Mouse (Mus musculus): ENCODE results near the gene Liph. TPM values are rescaled to one million over a fixed set of nuclear protein-coding genes. Genes with fewer than 3 reads are reported as not detected.
"Not testable (repeated sequence)": the region's sequence is repeated elsewhere in the genome, so short reads cannot be mapped to it uniquely, and the experiment has no call there.

Gene Liph
- total RNA-seq, 2 experiments from 2014 or later = 0.21 TPM; not detected in 1

DNA sequence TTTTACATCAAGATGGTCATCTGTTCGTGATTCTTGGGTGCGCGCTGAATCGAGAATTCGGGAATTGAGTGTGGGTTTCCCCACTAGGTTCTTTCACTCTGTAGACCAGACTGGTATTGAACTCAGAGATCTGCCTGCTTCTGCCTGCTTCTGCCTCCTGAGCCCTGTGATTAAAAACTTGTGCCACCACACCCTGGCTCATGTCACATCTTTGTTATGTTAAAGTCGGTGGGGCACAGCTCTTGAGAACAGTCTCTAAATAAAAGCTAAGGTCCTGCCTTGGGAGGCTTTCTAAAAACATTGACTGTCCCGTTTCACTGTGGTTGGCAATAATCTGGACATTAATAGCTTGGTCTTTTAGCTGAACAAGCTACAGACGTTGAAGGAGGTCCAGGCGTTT lies 12.3 kb downstream of the Liph start:
- intact Hi-C loops (cut with DNase I; ENCODE audit: low total_unique reads) = no loop called here

DNA sequence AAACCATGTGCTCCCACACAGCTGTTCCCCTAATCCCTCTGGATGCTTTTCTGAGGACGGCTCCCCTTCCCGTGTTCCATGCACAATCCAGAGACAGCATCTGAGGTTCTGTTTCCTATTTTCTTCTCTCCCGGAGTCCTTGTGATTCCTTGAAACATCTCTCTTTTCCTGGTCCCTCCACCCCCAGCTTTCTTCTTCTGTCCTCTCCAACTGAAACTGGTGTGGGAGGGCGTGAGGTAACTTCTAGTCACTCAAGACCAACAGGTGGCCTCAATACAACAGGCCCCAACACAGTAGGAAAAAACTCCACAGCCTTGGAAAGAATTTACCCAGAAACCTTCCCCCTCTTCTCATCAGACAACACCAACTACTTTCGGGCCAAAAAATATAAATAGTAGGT lies 18.1 kb downstream of the Liph start:
- intact Hi-C loops (cut with DNase I; ENCODE audit: low total_unique reads) = no loop called here
- no peak for DNase-seq

More for the DNA sequence above, 12.3 kb downstream of the Liph start:
- no peak for DNase-seq

- intact Hi-C loops (cut with DNase I; ENCODE audit: low total_unique reads) = no loop called here
- peak; percentile 7 for DNase-seq
Measured at GRCm38 (mm10) chr16:21976203-21976602, 19.3 kb downstream of the Liph start.

GRCm38 (mm10) chr16:21971446-21971845 lies 24.0 kb downstream of the Liph start:
- intact Hi-C loops (cut with DNase I; ENCODE audit: low total_unique reads) = no loop called here
- DNase-seq = no peak

GRCm38 (mm10) chr16:21970536-21970935 lies 24.9 kb downstream of the Liph start:
- intact Hi-C loops (cut with DNase I; ENCODE audit: low total_unique reads) = no loop called here

DNA sequence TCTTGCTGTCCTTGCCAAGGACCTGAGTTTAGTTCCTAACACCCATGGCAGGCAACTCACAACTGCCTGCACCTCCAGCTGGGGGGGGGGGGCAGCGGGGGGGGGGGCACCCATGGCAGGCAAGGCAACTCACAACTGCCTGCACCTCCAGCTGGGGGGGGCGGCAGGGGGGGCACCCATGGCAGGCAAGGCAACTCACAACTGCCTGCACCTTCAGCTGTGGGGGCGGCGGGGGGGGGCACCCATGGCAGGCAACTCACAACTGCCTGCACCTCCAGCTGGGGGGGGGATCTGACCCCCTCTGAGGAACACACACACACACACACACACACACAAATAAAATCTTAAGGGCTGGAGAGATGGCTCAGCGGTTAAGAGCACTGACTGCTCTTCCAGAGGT lies 25.6 kb downstream of the Liph start:
- intact Hi-C loops (cut with DNase I; ENCODE audit: low total_unique reads) = no loop called here
- no peak for DNase-seq

More at GRCm38 (mm10) chr16:21970536-21970935, 24.9 kb downstream of the Liph start:
- DNase-seq = no peak

- intact Hi-C loops (cut with DNase I; ENCODE audit: low total_unique reads) = no loop called here
- DNase-seq = no peak
Measured at GRCm38 (mm10) chr16:21965576-21965975, 29.9 kb downstream of the Liph start.

GRCm38 (mm10) chr16:21955591-21955990 lies 39.9 kb downstream of the Liph start:
- peak; percentile 19 for DNase-seq
- intact Hi-C loops (cut with DNase I; ENCODE audit: low total_unique reads) = no loop called here

GRCm38 (mm10) chr16:21946761-21947715 lies 48.4 kb downstream of the Liph start, which contains the start of gene Tmem41a:
Gene Tmem41a, minus strand, starts transcription at chr16:21947552.
- DNase-seq = peak; percentile 86
- intact Hi-C loops (cut with DNase I; ENCODE audit: low total_unique reads) = no loop called here

DNA sequence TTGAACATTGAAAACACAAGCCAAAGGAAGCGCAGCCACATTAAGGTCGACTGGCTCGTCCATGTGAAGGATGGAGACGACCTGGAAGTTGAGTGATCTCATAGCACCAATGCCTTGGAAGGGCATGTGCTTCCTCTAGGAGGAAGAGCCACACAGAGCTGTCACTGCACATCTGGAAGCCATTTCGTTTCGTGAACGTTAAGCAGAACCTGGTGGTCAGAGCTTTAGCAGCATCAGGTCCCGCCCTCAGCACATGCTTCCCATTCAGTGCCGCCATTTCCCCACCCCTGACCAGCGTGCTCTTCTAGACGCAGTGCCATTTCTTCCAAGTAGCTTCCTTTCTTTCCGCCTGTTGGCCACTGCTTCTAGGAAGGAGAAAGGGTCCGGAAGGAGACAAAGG lies 67.0 kb downstream of the Liph start:
- intact Hi-C loops (cut with DNase I; ENCODE audit: low total_unique reads) = no loop called here
- DNase-seq = no peak

DNA sequence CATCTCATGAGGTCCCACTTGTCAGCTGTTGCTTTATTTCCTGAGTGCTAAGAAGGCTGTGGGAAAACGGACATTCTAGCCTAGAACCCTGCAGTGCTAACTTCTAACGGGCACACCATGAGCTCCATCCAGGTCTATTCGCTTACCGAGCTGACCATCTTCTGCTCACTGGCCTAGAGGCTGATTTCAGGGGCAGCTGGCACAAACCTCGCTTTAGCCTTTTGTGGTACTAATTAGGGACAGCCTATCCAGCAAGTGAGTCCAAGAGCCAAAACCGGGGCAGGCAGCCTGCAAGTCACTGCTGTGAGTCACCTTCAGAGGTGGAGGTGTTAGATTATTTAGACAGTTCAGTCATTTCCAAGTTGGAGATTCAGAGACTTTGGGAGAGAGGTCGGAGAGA lies 78.8 kb downstream of the Liph start:
- intact Hi-C loops (cut with DNase I; ENCODE audit: low total_unique reads) = no loop called here

DNA sequence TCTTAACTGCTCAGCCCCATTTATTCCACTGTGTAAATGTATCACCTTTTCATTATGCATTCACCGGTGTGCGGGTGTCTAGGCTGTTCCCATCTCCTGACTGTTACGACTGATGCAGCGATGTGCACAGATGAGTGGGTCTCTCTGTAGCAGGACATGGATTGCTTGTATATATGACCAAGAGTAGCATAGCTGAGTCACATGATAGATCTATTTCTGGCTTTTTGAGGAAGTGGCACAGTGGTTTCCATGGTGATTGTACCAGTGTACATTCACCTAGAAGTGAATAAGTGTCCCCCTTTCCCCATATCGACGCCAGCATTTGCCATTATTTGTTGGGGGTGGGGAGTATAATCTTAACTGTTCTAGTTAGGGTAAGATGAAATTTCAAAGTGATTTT lies 82.1 kb downstream of the Liph start:
- intact Hi-C loops (cut with DNase I; ENCODE audit: low total_unique reads) = no loop called here

More for the DNA sequence above, 78.8 kb downstream of the Liph start:
- DNase-seq = no peak

GRCm38 (mm10) chr16:21908906-21909305 lies 86.6 kb downstream of the Liph start:
- intact Hi-C loops (cut with DNase I; ENCODE audit: low total_unique reads); DNase-seq: not testable (repeated sequence)

More for the DNA sequence above, 82.1 kb downstream of the Liph start:
- DNase-seq = no peak

DNA sequence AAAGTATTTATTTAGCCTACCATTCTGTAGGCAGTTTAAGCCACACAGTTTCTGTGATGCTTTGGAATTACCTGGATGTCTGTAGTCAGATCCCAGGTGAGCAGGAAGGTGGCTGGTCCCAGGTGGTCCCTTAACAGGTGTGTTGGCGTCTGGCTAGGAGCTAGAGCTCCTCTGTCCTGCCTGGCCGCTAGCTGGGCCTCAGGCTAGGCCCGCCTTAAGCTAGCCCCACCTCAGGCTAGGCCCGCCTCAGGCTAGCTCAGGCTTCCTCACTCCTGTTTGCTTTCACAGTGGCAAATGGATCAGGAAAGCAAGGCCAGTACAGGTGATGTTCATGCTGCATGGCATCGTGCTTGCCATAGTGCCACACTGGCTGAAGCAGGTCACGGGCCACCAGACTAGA lies 88.6 kb downstream of the Liph start:
- DNase-seq = no peak
- intact Hi-C loops (cut with DNase I; ENCODE audit: low total_unique reads) = no loop called here

- intact Hi-C loops (cut with DNase I; ENCODE audit: low total_unique reads) = no loop called here
- no peak for DNase-seq
Measured at GRCm38 (mm10) chr16:21905996-21906395, 89.5 kb downstream of the Liph start.

DNA sequence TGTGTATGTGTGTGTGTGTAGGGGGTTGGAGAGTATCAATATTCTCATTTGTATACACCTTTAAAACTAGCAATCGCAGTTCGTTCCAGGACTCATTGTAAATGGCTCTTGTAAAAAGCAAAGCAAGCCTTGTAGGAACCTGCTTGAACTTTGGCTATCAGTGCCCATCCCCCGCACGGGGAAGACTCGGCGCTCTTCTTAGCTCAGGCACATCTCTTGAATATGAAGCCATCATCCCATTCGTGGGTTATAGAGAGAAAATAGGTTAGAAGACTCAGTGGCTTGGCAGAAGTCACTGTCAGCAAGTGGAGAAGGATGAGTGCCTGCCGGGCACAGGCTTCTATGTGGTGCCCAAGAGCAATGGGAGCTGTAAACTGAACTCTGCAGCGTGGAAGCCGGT lies 90.8 kb downstream of the Liph start:
- DNase-seq = no peak
- intact Hi-C loops (cut with DNase I; ENCODE audit: low total_unique reads) = no loop called here

Other genes with a start within 250 kb of the Liph start
- 1 to 10 TPM; 3.2 to 3.7 TPM for gene Ehhadh, start 207.9 kb downstream of the Liph start, total RNA-seq (2021)
- under 1 TPM; 0.41 to 0.44 TPM for gene Map3k13, start 201.3 kb downstream of the Liph start, total RNA-seq (2021)
- gene Tmem41a, start 48.1 kb downstream of the Liph start, total RNA-seq (2021) = 1 to 10 TPM; 4.7 to 5.4 TPM
- 10 to 100 TPM; 18.3 to 22.1 TPM for gene Senp2, start 13.8 kb upstream of the Liph start, total RNA-seq (2021)
- gene Igf2bp2, start 167.6 kb upstream of the Liph start, total RNA-seq (2021) = 1 to 10 TPM; 4.7 to 6.9 TPM

Data from gastrocnemius, postnatal 14 days (tissue).